Mouse (Mus musculus) olfactory bulb, adult 2 months (tissue): ENCODE measurements around the gene Capn9.
A peak's percentile ranks its signal among the peaks of the same experiment; 100 is the strongest.

Experiments
- CTCF ChIP-seq: fragments of 200-500 bp; IDR thresholded peaks from 2 replicates; pipeline ENCODE4 v1.5.1; 2012; ENCODE audit warnings: low read depth, mild to moderate bottlenecking, low read length, moderate library complexity; ENCODE audit not compliant: insufficient read depth
- POLR2A ChIP-seq: fragments of 200-500 bp; IDR thresholded peaks from 2 replicates; pipeline ENCODE4 v1.6.1; 2012; ENCODE audit warnings: mild to moderate bottlenecking, low read depth, low read length, moderate library complexity; ENCODE audit not compliant: insufficient read depth

GRCm38 (mm10) chr8:124663112-124663873, 87.4 kb downstream of the Capn9 start, which contains the start of gene 2310022B05Rik:
- TF ChIP-seq CTCF, result no peak
- peak; percentile 68; the same call in 1 of the 2 replicates for TF ChIP-seq POLR2A
